Comparison of ENCODE assay signal across 22 mouse cellular contexts in the genomic region with DNA sequence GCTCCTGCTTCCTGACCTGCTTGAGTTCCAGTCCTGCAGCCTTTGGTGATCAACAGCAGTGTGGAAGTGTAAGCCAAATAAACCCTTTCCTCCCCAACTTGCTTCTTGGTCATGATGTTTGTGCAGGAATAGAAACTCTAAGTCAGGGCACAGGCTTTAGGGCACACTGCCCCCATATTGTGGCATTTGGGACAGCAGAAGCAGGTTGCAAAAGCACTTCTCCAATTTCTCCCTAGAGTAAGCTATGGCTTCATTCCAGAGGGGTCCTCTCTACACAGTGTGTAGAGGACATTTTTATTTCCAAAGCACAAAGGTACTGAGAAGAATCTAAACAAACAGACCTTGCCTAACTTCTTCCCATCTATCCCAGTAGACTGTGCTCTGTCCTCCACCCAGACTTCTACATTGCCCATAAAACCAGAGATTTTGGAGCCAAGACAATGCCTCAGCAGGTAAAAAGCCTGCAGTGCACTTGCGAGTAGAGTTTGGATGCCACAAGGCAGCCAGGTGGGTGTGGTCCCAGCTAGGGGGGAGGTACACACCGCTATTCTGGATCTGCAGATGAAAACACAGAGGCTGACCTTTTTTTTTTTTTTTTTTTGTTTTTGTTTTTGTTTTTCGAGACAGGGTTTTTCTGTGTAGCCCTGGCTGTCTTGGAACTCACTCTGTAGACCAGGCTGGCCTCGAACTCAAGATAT. TPM values are rescaled to one million over a fixed set of nuclear protein-coding genes. Genes with fewer than 3 reads are reported as not detected.
DNase-seq lines count a peak whose midpoint lies in the region; ATAC-seq lines count a peak whose summit lies in the region.
"Had no signal": no experiment of that assay in that cellular context is flagged by ENCODE, and none has a peak within 500 bp of the region (broad histone marks: within the 10 kb centered on the region; RNA-seq: fewer than 3 reads in every experiment).

No protein-coding gene starts in this region.

- WGBS in intestine, embryonic 16.5 days, result 82% methylated on average over 4 of the region's 4 CpGs
- 86% methylated on average over 4 of the region's 4 CpGs for whole genome bisulfite sequencing in kidney, embryonic 14.5 days

- 0 out of 2 replicates have a peak overlapping the region, but pooled peaks have one; percentile 14 for H3K9ac ChIP-seq in intestine, embryonic 16.5 days (ENCODE audit: low read depth, low read length)
- H3K9ac ChIP-seq in kidney, embryonic 14.5 days (ENCODE audit: low read depth, low read length), result no peak overlapping the region
- H3K9ac ChIP-seq: forebrain, embryonic 12.5 days; liver, embryonic 15.5 days; midbrain, embryonic 13.5 days; neural tube, embryonic 13.5 days had no signal

- peaks cover 12% of the 10 kb centered on the region; the same call in 1 of the 2 replicates for H3K36me3 ChIP-seq in intestine, embryonic 16.5 days (ENCODE audit: control insufficient read depth, insufficient read depth, low read length)
- H3K36me3 ChIP-seq in kidney, embryonic 14.5 days (ENCODE audit: control insufficient read depth, insufficient read depth, low read length), result peaks cover 18% of the 10 kb centered on the region
- H3K36me3 ChIP-seq: liver, embryonic 15.5 days had no signal

- DNase-seq in heart, adult 11 months, result peak; percentile 79
- DNase-seq in heart, adult 18-20 months, result no peak
- DNase-seq in 416B (ENCODE audit: low read depth) (peak; percentile 37), ZHBTc4 (ENCODE audit: low read depth, low spot score) (peak; percentile 50)
- no peak for DNase-seq in left cerebral cortex, adult 11 months (ENCODE audit: low spot score)
- no peak for DNase-seq in ovary, postnatal 14 days (ENCODE audit: low spot score)
- DNase-seq: adrenal gland, adult 8-10 months; cerebellum, adult 11-12 months; cerebellum, postnatal 10 days; gastrocnemius, postnatal 25 days; kidney, adult 9 months; kidney, postnatal 14 days; left cerebral cortex, postnatal 4 days; lung, postnatal 4 days had no signal

- H3K4me1 ChIP-seq in intestine, embryonic 16.5 days (ENCODE audit: control insufficient read depth, insufficient read depth, low read length), result peaks cover 28% of the 10 kb centered on the region
- H3K4me1 ChIP-seq in kidney, embryonic 14.5 days (ENCODE audit: control insufficient read depth, insufficient read depth, low read length), result peaks cover 17% of the 10 kb centered on the region

- no peak overlapping the region for H3K4me2 ChIP-seq in intestine, embryonic 16.5 days (ENCODE audit: low read depth, low read length)
- H3K4me2 ChIP-seq in kidney, embryonic 14.5 days (replicated peaks; ENCODE audit: low read depth, low read length), result no peak overlapping the region
- H3K4me2 ChIP-seq: forebrain, embryonic 12.5 days; liver, embryonic 15.5 days; midbrain, embryonic 13.5 days; neural tube, embryonic 13.5 days had no signal

- peak overlapping the region; percentile 48; the same call in 1 of the 2 replicates for H3K27ac ChIP-seq in intestine, embryonic 16.5 days (ENCODE audit: low read length)
- H3K27ac ChIP-seq in kidney, embryonic 14.5 days (ENCODE audit: low read depth, low read length), result no peak overlapping the region
- H3K27ac ChIP-seq: forebrain, embryonic 12.5 days; liver, embryonic 15.5 days; midbrain, embryonic 13.5 days; neural tube, embryonic 13.5 days had no signal

- H3K27me3 ChIP-seq in intestine, embryonic 16.5 days (replicated peaks; ENCODE audit: control insufficient read depth, insufficient read depth, low read length), result no peaks in the 10 kb centered on the region
- no peaks in the 10 kb centered on the region for H3K27me3 ChIP-seq in kidney, embryonic 14.5 days (ENCODE audit: control insufficient read depth, insufficient read depth, low read length)
- H3K27me3 ChIP-seq: forebrain, embryonic 12.5 days; liver, embryonic 15.5 days; midbrain, embryonic 13.5 days; neural tube, embryonic 13.5 days had no signal

- no peaks in the 10 kb centered on the region for H3K9me3 ChIP-seq in intestine, embryonic 16.5 days (ENCODE audit: control insufficient read depth, low read length)
- H3K9me3 ChIP-seq in kidney, embryonic 14.5 days (ENCODE audit: control insufficient read depth, low read length), result peaks cover 3% of the 10 kb centered on the region; the same call in 1 of the 2 replicates
- H3K9me3 ChIP-seq: forebrain, embryonic 12.5 days; liver, embryonic 15.5 days; midbrain, embryonic 13.5 days; neural tube, embryonic 13.5 days had no signal

- H3K4me3 ChIP-seq in intestine, embryonic 16.5 days (ENCODE audit: low read length), result no peak overlapping the region
- no peak overlapping the region for H3K4me3 ChIP-seq in kidney, embryonic 14.5 days (ENCODE audit: low read length)
- H3K4me3 ChIP-seq: erythroblast, embryonic 14.5 days; forebrain, embryonic 12.5 days; liver, embryonic 15.5 days; midbrain, embryonic 13.5 days; neural tube, embryonic 13.5 days had no signal

- no peak for ATAC-seq in intestine, embryonic 16.5 days
- ATAC-seq in kidney, embryonic 14.5 days (ENCODE audit: low FRiP score, low TSS enrichment), result no peak
- ATAC-seq: hindbrain, embryonic 16.5 days; midbrain, embryonic 13.5 days had no signal

RNA-seq across cellular contexts. Expression of a gene that starts 26.6 kb away (rescaled TPM):
- total RNA-seq in heart, adult 18-20 months (2021), result 1 to 10 TPM; 3.2 to 4.3 TPM
- 14.1 and 23.8 TPM in 2 replicates for polyA plus RNA-seq in intestine, embryonic 16.5 days (2015; fragmentation: Nextera tagmentation; extraction: Ambion mirVana)
- 16.4 and 18.7 TPM in 2 replicates for polyA plus RNA-seq in kidney, embryonic 14.5 days (2014; fragmentation: Nextera tagmentation; extraction: Ambion mirVana)

RNA-seq across cellular contexts. Expression of a gene that starts 26.7 kb away (rescaled TPM):
- 1 to 10 TPM; 5.4 to 7.1 TPM for total RNA-seq in heart, adult 18-20 months (2021)
- 82.9 and 86.3 TPM in 2 replicates for polyA plus RNA-seq in intestine, embryonic 16.5 days (2015; fragmentation: Nextera tagmentation; extraction: Ambion mirVana)
- polyA plus RNA-seq in kidney, embryonic 14.5 days (2014; fragmentation: Nextera tagmentation; extraction: Ambion mirVana), result 63.4 and 63.8 TPM in 2 replicates

RNA-seq across cellular contexts. Expression of a gene that starts 47.4 kb away (rescaled TPM):
- 1 to 10 TPM; 3.0 TPM for total RNA-seq in heart, adult 18-20 months (2021)
- 11.0 and 11.2 TPM in 2 replicates for polyA plus RNA-seq in intestine, embryonic 16.5 days (2015; fragmentation: Nextera tagmentation; extraction: Ambion mirVana)
- 1.2 and 1.4 TPM in 2 replicates for polyA plus RNA-seq in kidney, embryonic 14.5 days (2014; fragmentation: Nextera tagmentation; extraction: Ambion mirVana)

Comparison
In these comparisons a context has a peak if more than half of its experiments do, and no peak if none do; other contexts are left out.
1. DNase-seq: peak in heart, adult 11 months (single experiment), 416B (single experiment) and ZHBTc4 (single experiment); none in heart, adult 18-20 months (0 of 2), left cerebral cortex, adult 11 months (single experiment) and ovary, postnatal 14 days (single experiment).